Mouse (Mus musculus) hindbrain, embryonic 13.5 days (tissue): ENCODE measurements around the gene Cbx8. TPM values are rescaled to one million over a fixed set of nuclear protein-coding genes. Genes with fewer than 3 reads are reported as not detected.

Source experiments
- ATAC-seq: fragments of 200-750 bp; cut with Nextera tagmentation; 2 replicates; pipeline ENCODE4 v1.8.0; 2017; ENCODE audit warnings: moderate TSS enrichment; ENCODE audit not compliant: low FRiP score
- H3K27ac ChIP-seq: fragments of 300-500 bp; sonication (generic); 2 replicates; pipeline ENCODE4 v1.5.1; 2015; ENCODE audit warnings: inconsistent platforms, mild to moderate bottlenecking, moderate library complexity
- H3K27me3 ChIP-seq: fragments of 300-500 bp; sonication (generic); 2 replicates; pipeline ENCODE4 v1.6.1; 2015; ENCODE audit warnings: mild to moderate bottlenecking, inconsistent platforms
- H3K36me3 ChIP-seq: fragments of 300-500 bp; sonication (generic); 2 replicates; pipeline ENCODE4 v1.6.1; 2015; ENCODE audit warnings: mild to moderate bottlenecking, inconsistent platforms
- H3K4me1 ChIP-seq: fragments of 300-500 bp; sonication (generic); replicated peaks from 2 replicates; pipeline ENCODE4 v1.6.1; 2015; ENCODE audit warnings: inconsistent platforms
- H3K4me2 ChIP-seq: fragments of 300-500 bp; sonication (generic); 2 replicates; pipeline ENCODE4 v1.6.1; 2015; ENCODE audit warnings: inconsistent platforms, mild to moderate bottlenecking, moderate library complexity
- H3K4me3 ChIP-seq: fragments of 300-500 bp; sonication (generic); 2 replicates; pipeline ENCODE4 v1.5.1; 2015; ENCODE audit warnings: mild to moderate bottlenecking, inconsistent platforms
- H3K9ac ChIP-seq: fragments of 300-500 bp; sonication (generic); 2 replicates; pipeline ENCODE4 v1.6.1; 2015; ENCODE audit warnings: mild to moderate bottlenecking, inconsistent platforms
- H3K9me3 ChIP-seq: fragments of 300-500 bp; sonication (generic); 2 replicates; pipeline ENCODE4 v1.6.1; 2016; ENCODE audit warnings: inconsistent platforms
- WGBS: fragments of 180-500 bp; shearing (Covaris S2); methylation state at CpG from one replicate; pipeline ENCODE4 v1.1.7; 2015; 5-methylcytosine and 5-hydroxymethylcytosine counted together
- polyA plus RNA-seq: library from polyadenylated mRNA; unstranded; fragments of >200 nt; fragmentation: Nextera tagmentation; extraction: Ambion mirVana; gene quantifications from 2 replicates; pipeline ENCODE4 v1.2.1, GENCODE M21; 2015

Cbx8 gene
- polyA plus RNA-seq, 1 experiment from 2014 or later, result 11.1 TPM

- Histone ChIP-seq H3K27me3 (peaks cover 72% of the 10 kb centered on the region), H3K9me3 (no peaks in the 10 kb centered on the region), H3K4me2 (peak overlapping the region; percentile 88), H3K4me3 (peak overlapping the region; percentile 35), H3K9ac (peak overlapping the region; percentile 74), H3K27ac (peak overlapping the region; percentile 96), H3K4me1 (peaks cover 65% of the 10 kb centered on the region), H3K36me3 (no peaks in the 10 kb centered on the region)
- WGBS, result under 1% methylated on average over 42 of the region's 42 CpGs
- peak; percentile 93 for ATAC-seq
Observed at GRCm38 (mm10) chr11:119053257-119053670, 12.5 kb upstream of the Cbx8 start.

DNA sequence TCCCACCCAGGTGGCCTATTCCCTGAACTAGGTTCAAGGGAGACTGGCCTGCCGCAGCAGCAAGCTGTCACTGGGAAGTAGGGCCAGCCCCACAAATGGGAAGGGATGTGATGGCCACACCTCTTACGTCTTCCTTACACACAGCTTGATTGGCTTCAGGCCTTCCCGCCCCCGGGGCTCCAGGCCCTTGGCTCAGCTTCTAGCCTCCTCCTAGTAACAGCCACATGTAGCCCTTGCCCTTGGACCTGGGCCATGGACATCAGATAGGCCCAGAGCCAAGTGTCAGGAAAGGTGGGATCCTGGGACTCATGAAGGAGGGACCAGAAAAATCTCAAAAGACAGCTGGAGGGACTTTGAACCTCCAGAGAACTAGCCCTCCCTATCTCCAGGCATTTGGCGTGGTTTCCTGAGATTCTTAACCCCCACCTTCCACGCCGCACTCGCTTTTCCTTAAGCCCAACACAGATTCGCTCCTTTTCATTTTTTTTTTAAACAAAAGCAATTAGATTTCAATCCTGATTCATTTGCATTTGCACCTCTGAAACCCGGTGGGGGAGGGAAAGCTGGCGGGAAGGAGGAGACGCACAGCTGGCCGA, 12.0 kb upstream of the Cbx8 start:
- no peak for ATAC-seq
- WGBS, result 1% methylated on average over 13 of the region's 13 CpGs
- H3K4me1 ChIP-seq, result peaks cover 65% of the 10 kb centered on the region

GRCm38 (mm10) chr11:119051927-119052660, 11.3 kb upstream of the Cbx8 start:
- peak overlapping the region; percentile 88; the same call in 1 of the 2 replicates for H3K4me2 ChIP-seq
- peak overlapping the region; percentile 96 for H3K27ac ChIP-seq
- H3K36me3 ChIP-seq, result no peaks in the 10 kb centered on the region
- no peak for ATAC-seq
- 5% methylated on average over 15 of the region's 15 CpGs for WGBS
- H3K9me3 ChIP-seq, result no peaks in the 10 kb centered on the region
- H3K4me1 ChIP-seq, result peaks cover 65% of the 10 kb centered on the region
- peak overlapping the region; percentile 71; the same call in 1 of the 2 replicates for H3K9ac ChIP-seq
- H3K4me3 ChIP-seq, result no peak overlapping the region
- H3K27me3 ChIP-seq, result peaks cover 74% of the 10 kb centered on the region

More for the DNA sequence above, 12.0 kb upstream of the Cbx8 start:
- Histone ChIP-seq H3K4me2 (peak overlapping the region; percentile 88), H3K4me3 (peak overlapping the region; percentile 35), H3K36me3 (no peaks in the 10 kb centered on the region), H3K9me3 (no peaks in the 10 kb centered on the region), H3K9ac (peak overlapping the region; percentile 71), H3K27ac (peak overlapping the region; percentile 96), H3K27me3 (peaks cover 72% of the 10 kb centered on the region)

- no peak overlapping the region for H3K4me3 ChIP-seq
- H3K36me3 ChIP-seq, result no peaks in the 10 kb centered on the region
- H3K9me3 ChIP-seq, result no peaks in the 10 kb centered on the region
- H3K4me1 ChIP-seq, result peaks cover 66% of the 10 kb centered on the region
- no peak for ATAC-seq
- no peak overlapping the region for H3K4me2 ChIP-seq
- H3K27ac ChIP-seq, result no peak overlapping the region
- H3K27me3 ChIP-seq, result peaks cover 81% of the 10 kb centered on the region
- H3K9ac ChIP-seq, result no peak overlapping the region
Observed at GRCm38 (mm10) chr11:119051426-119051825, 10.7 kb upstream of the Cbx8 start.

GRCm38 (mm10) chr11:119050361-119050760, 9.6 kb upstream of the Cbx8 start:
- no peak for ATAC-seq
- no peak overlapping the region for H3K4me2 ChIP-seq
- no peak overlapping the region for H3K9ac ChIP-seq
- H3K27me3 ChIP-seq, result peaks cover 86% of the 10 kb centered on the region
- H3K27ac ChIP-seq, result no peak overlapping the region
- no peaks in the 10 kb centered on the region for H3K9me3 ChIP-seq
- H3K4me1 ChIP-seq, result peaks cover 59% of the 10 kb centered on the region
- no peak overlapping the region; the same call in 1 of the 2 replicates for H3K4me3 ChIP-seq
- WGBS, result 0% methylated on average over 2 of the region's 2 CpGs
- no peaks in the 10 kb centered on the region for H3K36me3 ChIP-seq

- ATAC-seq, result no peak
- H3K36me3 ChIP-seq, result no peaks in the 10 kb centered on the region
- H3K27me3 ChIP-seq, result peaks cover 97% of the 10 kb centered on the region
- no peak overlapping the region; the same call in 1 of the 2 replicates for H3K27ac ChIP-seq
- H3K9ac ChIP-seq, result no peak overlapping the region
- peaks cover 52% of the 10 kb centered on the region for H3K4me1 ChIP-seq
- no peaks in the 10 kb centered on the region for H3K9me3 ChIP-seq
- WGBS, result under 1% methylated on average over 13 of the region's 13 CpGs
- no peak overlapping the region; the same call in 1 of the 2 replicates for H3K4me3 ChIP-seq
- peak overlapping the region; percentile 64 for H3K4me2 ChIP-seq
Observed at GRCm38 (mm10) chr11:119048133-119048510, 7.4 kb upstream of the Cbx8 start.

DNA sequence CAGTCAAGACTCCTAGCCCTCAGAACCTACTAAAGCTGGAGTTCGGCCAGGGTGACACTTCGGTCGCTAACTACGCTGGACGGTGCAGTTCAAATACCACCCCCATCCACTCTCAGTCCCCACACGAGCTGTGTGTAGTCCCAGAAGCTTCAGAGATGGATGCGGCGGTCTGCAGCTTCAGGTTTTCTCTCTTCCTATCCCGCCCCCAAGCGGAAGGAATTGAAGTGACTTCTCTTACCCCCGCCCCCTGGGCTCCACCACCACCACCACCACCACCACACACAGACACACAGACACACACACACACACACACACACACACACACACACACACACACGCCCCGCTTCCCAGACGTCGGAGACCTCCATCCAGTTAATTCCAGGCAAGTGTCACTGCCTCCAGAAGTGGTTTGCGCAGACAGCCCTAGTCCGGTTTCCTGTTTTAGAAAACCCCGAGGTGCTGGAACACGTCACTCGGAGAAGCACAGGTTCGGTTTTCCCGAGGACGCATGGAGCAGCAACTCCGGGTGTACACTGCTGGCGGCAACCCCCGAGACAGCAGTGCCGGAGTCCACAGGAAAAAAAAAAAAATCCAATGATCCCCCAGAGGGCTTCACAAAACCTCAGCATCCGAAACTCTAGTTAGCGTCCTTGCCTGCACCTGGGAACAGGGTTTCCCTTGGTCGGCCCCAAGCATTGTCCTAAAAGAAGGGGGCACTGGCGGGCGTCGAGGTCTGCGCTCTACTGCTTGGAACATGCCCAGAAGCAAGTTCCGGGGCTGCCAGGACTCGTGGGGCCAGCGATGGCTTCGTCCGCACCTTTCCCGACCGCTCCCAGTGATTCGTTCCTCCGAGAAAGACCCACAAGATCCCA, 6.7 kb upstream of the Cbx8 start:
- peak overlapping the region; percentile 63; the same call in 1 of the 2 replicates for H3K9ac ChIP-seq
- H3K27me3 ChIP-seq, result peaks cover 100% of the 10 kb centered on the region
- under 1% methylated on average over 43 of the region's 43 CpGs for WGBS
- no peak overlapping the region for H3K27ac ChIP-seq
- H3K4me1 ChIP-seq, result peaks cover 50% of the 10 kb centered on the region
- peak overlapping the region; percentile 39 for H3K4me3 ChIP-seq
- H3K36me3 ChIP-seq, result no peaks in the 10 kb centered on the region
- H3K9me3 ChIP-seq, result no peaks in the 10 kb centered on the region
- H3K4me2 ChIP-seq, result peak overlapping the region; percentile 64
- ATAC-seq, result no peak

GRCm38 (mm10) chr11:119046601-119047245, 6.0 kb upstream of the Cbx8 start:
- H3K4me1 ChIP-seq, result peaks cover 50% of the 10 kb centered on the region
- 1% methylated on average over 39 of the region's 39 CpGs for WGBS
- peak; percentile 21; the same call in 1 of the 2 replicates for ATAC-seq

GRCm38 (mm10) chr11:119044551-119045337, 4.0 kb upstream of the Cbx8 start:
- ATAC-seq, result no peak
- peaks cover 60% of the 10 kb centered on the region for H3K4me1 ChIP-seq
- H3K27me3 ChIP-seq, result peaks cover 84% of the 10 kb centered on the region
- H3K4me3 ChIP-seq, result 0 out of 2 replicates have a peak overlapping the region, but pooled peaks have one; percentile 11
- H3K9me3 ChIP-seq, result no peaks in the 10 kb centered on the region
- no peak overlapping the region for H3K27ac ChIP-seq
- WGBS, result under 1% methylated on average over 41 of the region's 41 CpGs
- H3K4me2 ChIP-seq, result 0 out of 2 replicates have a peak overlapping the region, but pooled peaks have one; percentile 8
- H3K36me3 ChIP-seq, result no peaks in the 10 kb centered on the region
- no peak overlapping the region for H3K9ac ChIP-seq

More at GRCm38 (mm10) chr11:119046601-119047245, 6.0 kb upstream of the Cbx8 start:
- Histone ChIP-seq H3K27me3 (peaks cover 100% of the 10 kb centered on the region), H3K36me3 (no peaks in the 10 kb centered on the region), H3K4me2 (peak overlapping the region; percentile 64), H3K9me3 (no peaks in the 10 kb centered on the region), H3K4me3 (peak overlapping the region; percentile 39), H3K27ac (no peak overlapping the region), H3K9ac (peak overlapping the region; percentile 63)

DNA sequence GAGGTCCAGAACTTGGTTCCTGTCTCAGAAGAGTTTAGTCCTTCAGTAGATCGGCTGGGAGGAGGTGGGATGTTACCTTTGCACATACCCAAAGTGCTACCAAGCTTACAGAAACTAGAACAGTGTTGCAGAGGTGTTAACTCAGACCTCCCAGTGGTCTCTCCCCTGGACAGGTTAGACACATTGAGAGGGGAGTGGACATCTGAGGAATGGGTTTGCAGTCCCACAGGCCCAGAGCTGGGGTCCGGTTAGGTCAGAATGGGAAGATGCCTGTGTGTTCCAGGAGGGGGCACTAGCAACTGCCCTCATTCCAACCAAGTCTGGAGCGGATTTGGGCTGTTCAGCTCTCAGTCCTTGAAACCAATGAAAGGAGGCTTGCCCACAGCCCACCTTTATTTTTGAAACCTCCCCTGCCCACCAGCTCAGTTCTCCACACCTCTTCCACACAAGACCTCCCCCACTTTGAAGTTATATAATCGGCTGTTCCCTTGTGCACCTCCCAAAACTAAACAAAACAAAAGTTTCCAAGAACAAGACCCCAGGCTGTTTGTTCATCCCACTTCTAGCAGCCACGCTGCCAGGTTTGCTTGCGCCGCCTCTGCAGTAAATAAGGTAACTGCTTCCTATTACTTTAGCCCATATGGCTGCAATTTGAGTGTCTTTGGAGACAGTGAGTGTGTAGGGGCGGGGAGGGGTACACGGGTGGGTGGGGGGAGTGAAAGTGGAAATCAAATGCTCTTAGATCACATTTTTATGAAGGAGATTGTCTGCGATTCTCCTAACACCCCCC, 3.2 kb upstream of the Cbx8 start:
- 2% methylated on average over 10 of the region's 10 CpGs for WGBS
- Histone ChIP-seq H3K4me2 (no peak overlapping the region), H3K27me3 (peaks cover 84% of the 10 kb centered on the region), H3K4me3 (no peak overlapping the region), H3K9ac (no peak overlapping the region), H3K4me1 (peaks cover 68% of the 10 kb centered on the region), H3K9me3 (no peaks in the 10 kb centered on the region), H3K27ac (no peak overlapping the region), H3K36me3 (peaks cover 3% of the 10 kb centered on the region)
- ATAC-seq, result no peak

GRCm38 (mm10) chr11:119043273-119043540, 2.4 kb upstream of the Cbx8 start:
- H3K4me1 ChIP-seq, result peaks cover 70% of the 10 kb centered on the region
- no peak for ATAC-seq
- no peak overlapping the region for H3K9ac ChIP-seq
- H3K36me3 ChIP-seq, result peaks cover 7% of the 10 kb centered on the region
- 3% methylated on average over 4 of the region's 4 CpGs for WGBS
- no peak overlapping the region for H3K4me2 ChIP-seq
- H3K9me3 ChIP-seq, result no peaks in the 10 kb centered on the region
- no peak overlapping the region for H3K4me3 ChIP-seq
- H3K27me3 ChIP-seq, result peaks cover 84% of the 10 kb centered on the region
- no peak overlapping the region for H3K27ac ChIP-seq
